Mouse (Mus musculus) adrenal gland, postnatal 10 days (tissue): ENCODE measurements around the gene Heatr4. TPM values are rescaled to one million over a fixed set of nuclear protein-coding genes. Genes with fewer than 3 reads are reported as not detected.

Experiments
- DNase-seq: peaks from one replicate; pipeline ENCODE4 v3.0.0; 2021; ENCODE audit warnings: mixed read lengths
- total RNA-seq, 2 experiments: library from RNA; stranded (reverse); gene quantifications; 2 replicates each; pipeline ENCODE4 v1.2.3; 2021

Gene Heatr4
- total RNA-seq, 2 experiments from 2014 or later = not detected

- DNase-seq = no peak
These were observed 55.4 kb downstream of the Heatr4 start for GRCm38 (mm10) chr12:83929186-83929804.

GRCm38 (mm10) chr12:83927747-83928146, 56.9 kb downstream of the Heatr4 start:
- no peak for DNase-seq

GRCm38 (mm10) chr12:83926061-83926460, 58.6 kb downstream of the Heatr4 start:
- no peak for DNase-seq

GRCm38 (mm10) chr12:83925160-83925703, 59.4 kb downstream of the Heatr4 start:
- no peak for DNase-seq

GRCm38 (mm10) chr12:83924332-83924731, 60.3 kb downstream of the Heatr4 start:
- DNase-seq = no peak

- DNase-seq = no peak
These were observed 61.2 kb downstream of the Heatr4 start for GRCm38 (mm10) chr12:83923486-83923859.

GRCm38 (mm10) chr12:83922724-83923485, 61.7 kb downstream of the Heatr4 start:
- no peak for DNase-seq

- peak; percentile 97 for DNase-seq
These were observed 62.9 kb downstream of the Heatr4 start, which contains the start of gene Numb for GRCm38 (mm10) chr12:83921535-83922381. Gene Numb, minus strand, starts transcription at chr12:83921934.

- DNase-seq = peak; percentile 44
These were observed 63.8 kb downstream of the Heatr4 start for GRCm38 (mm10) chr12:83920721-83921441.

GRCm38 (mm10) chr12:83916884-83917283, 67.8 kb downstream of the Heatr4 start:
- DNase-seq = peak; percentile 26

GRCm38 (mm10) chr12:83914797-83915196, 69.9 kb downstream of the Heatr4 start:
- DNase-seq = no peak

- DNase-seq = no peak
These were observed 70.4 kb downstream of the Heatr4 start for GRCm38 (mm10) chr12:83914202-83914740.

- no peak for DNase-seq
These were observed 74.2 kb downstream of the Heatr4 start for GRCm38 (mm10) chr12:83910451-83910850.

Other genes with a start within 250 kb of the Heatr4 start
- 1 to 10 TPM; 7.1 to 9.1 TPM for gene Papln, start 221.2 kb downstream of the Heatr4 start, total RNA-seq
- 10 to 100 TPM; 44.4 to 51.7 TPM for gene Numb, start 62.9 kb downstream of the Heatr4 start, total RNA-seq
- 10 to 100 TPM; 12.1 to 17.8 TPM for gene Riox1, start 34.2 kb downstream of the Heatr4 start, total RNA-seq
- 10 to 100 TPM; 52.7 to 57.5 TPM for gene Acot2, start 3.0 kb upstream of the Heatr4 start, total RNA-seq
- 10 to 100 TPM; 19.9 to 20.0 TPM for gene Acot1, start 24.6 kb upstream of the Heatr4 start, total RNA-seq
- 1 to 10 TPM; 6.2 to 7.8 TPM for gene Acot4, start 53.5 kb upstream of the Heatr4 start, total RNA-seq
- not detected for gene Gm49366, start 54.1 kb upstream of the Heatr4 start, total RNA-seq
- gene Acot3, start 67.3 kb upstream of the Heatr4 start, total RNA-seq = 1 to 10 TPM; 2.5 to 3.4 TPM
- gene Acot5, start 84.5 kb upstream of the Heatr4 start, total RNA-seq = under 1 TPM; 0.27 to 0.84 TPM
- gene Acot6, start 115.8 kb upstream of the Heatr4 start, total RNA-seq = 1 to 10 TPM; 4.8 to 5.3 TPM
- 10 to 100 TPM; 13.1 to 13.2 TPM for gene Dnal1, start 129.5 kb upstream of the Heatr4 start, total RNA-seq
- under 1 TPM; 0.30 to 0.61 TPM for gene Pnma1, start 163.6 kb upstream of the Heatr4 start, total RNA-seq
- 10 to 100 TPM; 19.2 to 24.9 TPM for gene Elmsan1, start 234.0 kb upstream of the Heatr4 start, total RNA-seq